Mouse (Mus musculus): ENCODE data around the gene Akp3.

Akp3 gene

DNA sequence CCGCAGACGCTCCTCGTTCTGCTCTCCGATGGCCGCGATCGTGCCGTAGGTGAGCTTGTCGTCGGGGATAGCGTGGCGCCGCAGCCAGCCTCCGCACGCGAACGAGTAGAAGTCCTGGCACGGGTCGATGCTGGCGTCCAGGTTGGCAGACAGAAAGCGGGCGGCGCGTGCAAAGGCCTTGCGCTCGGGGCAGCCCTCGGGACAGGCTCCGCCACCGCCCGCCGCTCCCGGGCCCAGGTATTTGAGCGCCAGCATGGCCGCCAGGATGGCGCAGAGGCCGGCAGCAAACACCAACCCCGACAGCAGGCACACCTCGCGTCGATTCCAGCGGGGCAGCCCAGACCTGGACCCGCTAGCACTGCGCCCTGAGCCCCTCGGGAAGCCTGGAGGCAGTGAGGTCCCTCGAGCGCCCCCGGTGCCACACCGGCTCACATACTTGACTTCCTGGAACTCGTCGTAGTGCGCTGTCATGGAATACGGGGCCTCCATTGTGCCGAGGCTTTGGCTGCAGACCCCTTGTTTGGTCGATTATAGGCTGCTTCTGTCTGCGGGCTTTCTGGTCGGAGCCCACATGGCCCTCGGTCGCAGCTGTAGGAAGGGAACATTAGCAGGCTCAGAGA is 29.8 kb downstream of the Akp3 start:
- no peak for DNase-seq (ENCODE audit: low spot score in 2 of 2)

- DNase-seq (ENCODE audit: low spot score in 2 of 2), result no peak
These were observed 30.9 kb downstream of the Akp3 start for GRCm38 (mm10) chr1:87155531-87156198.

GRCm38 (mm10) chr1:87156199-87156587 is 31.4 kb downstream of the Akp3 start, which contains the start of gene Ecel1:
Ecel1 (minus strand) TSS chr1:87156521.
- DNase-seq (ENCODE audit: low spot score in 2 of 2), result no peak

DNA sequence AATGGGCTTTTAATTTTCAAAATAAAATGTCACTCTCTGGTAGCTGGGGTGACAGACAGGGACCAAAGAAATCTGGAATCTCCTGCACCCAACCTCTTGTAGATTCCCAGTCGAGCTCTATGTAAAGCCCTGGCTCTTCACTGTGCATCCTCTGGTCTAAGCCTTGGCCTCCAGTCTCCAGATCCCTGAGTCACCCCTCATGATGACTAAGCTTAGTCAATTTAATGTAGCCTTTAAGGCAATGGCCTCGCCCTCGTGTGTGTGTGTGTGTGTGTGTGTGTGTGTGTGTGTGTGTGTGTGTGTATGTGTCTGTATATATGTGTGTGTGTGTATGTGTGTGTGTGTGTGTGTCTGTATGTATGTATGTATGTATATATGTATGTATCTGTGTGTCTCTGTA is 34.6 kb downstream of the Akp3 start:
- no peak for DNase-seq (ENCODE audit: low spot score in 2 of 2)

DNA sequence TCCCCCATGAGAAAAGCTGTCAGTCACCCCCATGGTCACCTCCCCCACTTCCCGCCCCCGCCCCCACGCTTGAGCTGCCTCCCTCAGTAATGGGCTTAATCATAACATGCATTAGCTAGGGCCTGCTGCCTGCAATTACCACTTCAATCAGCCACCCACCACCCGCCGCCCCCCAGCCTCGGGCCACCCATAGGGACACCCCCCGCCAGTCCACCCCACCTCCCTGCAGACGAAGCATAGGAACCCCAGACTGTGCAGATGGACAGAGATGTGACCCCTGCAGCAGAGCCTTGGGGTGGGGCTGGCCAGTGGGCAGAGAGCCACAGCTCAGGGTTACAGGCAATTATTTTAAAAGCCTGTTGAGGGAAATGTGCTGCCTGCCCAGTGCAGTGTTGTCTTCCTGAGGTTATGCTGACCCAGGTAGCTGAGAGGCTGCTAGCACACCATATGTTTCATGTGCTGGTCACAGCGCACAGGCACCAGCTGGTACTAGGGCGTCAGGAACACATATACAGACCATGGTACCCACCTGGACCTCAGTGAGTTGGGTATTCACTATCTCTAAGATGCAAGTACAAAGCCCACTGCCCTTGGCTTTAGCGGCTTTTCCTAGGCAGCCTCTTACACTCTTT is 39.5 kb downstream of the Akp3 start:
- DNase-seq (ENCODE audit: low spot score in 2 of 2), result no peak

- DNase-seq (ENCODE audit: low spot score in 2 of 2), result no peak
These were observed 40.0 kb downstream of the Akp3 start for GRCm38 (mm10) chr1:87164796-87165184.

DNA sequence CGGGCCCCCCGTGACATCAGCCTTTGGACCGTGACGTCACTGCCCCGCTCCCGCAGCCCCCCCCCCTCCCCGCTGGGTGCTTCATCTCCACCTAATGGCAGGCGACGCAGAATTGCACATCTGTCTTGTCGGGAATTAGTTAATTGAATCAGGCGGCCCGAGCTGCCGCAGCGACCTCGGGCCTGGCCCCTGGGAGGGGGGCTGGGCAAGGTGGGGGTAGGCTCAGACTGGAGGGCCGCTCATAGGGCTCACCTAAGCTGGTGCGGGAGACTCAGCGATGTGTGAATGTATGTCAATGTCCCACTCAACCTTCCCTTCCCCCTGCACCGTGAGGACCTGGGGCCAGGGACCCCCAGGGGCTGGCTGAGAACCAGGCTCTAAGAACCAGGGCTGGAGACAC is 45.7 kb downstream of the Akp3 start:
- DNase-seq (ENCODE audit: low spot score in 2 of 2), result no peak

DNA sequence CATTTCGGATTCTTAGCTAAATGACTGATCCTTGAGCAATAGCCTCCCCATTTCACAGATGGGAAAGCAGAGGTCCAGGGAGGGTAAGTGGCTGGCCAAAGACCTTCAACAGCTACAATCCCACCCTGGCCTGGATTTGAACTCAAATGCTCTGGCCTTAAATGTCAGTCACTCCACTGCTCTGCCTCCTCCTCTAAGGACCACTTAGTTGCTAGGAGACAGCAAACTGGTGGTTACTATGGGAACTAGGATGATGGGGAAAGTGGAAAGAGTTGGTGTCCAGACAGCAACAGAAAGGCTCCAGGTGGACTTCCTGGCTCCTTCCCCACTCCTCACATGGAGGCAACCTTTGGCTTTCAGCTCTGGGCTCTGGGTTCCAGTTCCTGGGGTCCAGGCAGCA is 46.5 kb downstream of the Akp3 start:
- DNase-seq (ENCODE audit: low spot score in 2 of 2), result no peak

DNA sequence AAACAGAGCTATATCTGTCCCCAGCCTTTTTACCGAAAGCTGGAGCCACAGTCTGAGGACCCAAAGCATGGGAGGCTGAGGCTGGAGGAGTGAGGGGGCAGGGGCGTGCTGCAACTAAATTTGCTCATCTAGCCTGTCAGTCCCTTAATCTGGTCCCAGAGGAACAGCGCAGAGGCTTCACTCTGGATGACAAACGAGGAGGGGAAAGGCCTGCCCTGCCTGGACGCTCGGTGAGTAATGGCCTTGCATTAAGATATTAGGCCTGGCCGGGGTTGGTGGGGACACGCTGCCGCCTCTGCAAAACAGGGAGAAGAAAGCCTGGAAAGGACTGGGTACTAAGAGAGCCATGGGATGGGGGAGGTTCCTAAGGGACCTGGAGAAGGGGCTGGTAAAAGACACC is 47.5 kb downstream of the Akp3 start:
- no peak for DNase-seq (ENCODE audit: low spot score in 2 of 2)

DNA sequence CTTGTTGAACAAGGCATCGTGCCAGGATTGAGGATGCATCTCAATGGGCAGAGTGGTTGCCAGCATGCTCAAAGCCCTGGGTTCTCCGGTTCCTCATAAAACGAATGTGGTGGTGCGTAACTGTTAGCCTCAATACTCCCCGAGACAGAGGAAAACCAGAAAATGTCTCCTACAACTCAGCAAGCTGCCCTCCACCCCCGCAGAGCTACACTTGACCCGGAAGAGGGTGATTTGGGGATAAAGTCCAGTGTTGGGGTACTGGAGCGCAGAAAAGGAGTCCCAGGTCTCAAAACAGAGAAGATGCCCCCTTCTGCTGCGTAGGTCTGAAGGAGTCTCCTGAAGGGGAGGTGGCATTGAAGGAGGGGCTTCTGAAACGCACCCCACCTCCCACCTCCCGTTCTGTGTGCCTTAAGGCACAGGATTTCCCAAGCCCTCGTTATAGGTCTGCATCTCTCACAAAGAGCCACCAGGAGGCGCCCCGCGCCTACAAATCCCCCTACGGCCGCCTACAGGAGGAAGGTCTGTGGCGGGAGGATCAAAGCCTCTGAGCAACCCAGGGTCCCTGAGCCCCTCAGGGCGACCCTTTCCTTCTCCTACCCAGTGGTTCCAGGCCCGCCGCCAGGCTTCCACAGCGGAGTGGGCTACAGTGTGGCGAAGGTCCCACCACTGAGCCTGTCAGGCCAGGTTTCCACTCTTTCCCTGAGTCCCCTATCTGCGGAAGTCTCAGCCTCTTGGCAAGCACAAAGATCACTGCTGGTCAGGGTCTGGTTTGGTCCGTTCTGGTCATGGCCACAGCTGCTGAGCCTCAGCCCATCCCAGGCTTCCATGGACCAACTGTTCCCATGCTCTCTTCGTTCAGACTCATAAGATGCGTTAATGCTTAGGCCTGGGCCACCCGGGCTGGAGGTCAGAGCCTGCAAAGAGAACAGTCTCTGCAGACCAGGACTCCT is 49.5 kb downstream of the Akp3 start:
- DNase-seq (ENCODE audit: low spot score in 2 of 2), result peak in 1 of 2 experiments; percentile 58

DNA sequence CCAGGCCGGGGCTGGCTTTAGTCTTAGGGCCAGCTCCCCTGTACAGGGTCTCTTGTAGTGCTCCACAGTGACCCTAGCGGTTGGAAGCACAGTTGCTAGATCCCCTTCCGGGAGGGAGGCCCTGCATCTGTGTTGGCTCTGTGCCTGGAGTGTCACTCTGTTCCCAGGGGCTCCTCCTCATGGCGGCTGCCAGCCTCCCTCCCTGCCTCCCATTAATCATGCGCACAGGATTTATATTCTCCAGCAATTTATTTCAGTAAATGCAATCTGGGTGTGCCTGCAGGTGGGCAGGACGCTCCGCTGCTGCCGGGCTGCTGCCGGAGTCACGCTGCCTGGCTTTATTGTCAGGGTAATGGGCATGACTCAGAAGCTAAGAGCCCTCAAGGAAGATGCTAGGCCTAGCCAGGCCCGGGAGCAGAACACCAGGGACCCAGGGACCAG is 51.1 kb downstream of the Akp3 start:
- DNase-seq (ENCODE audit: low spot score in 2 of 2), result no peak
